Mouse (Mus musculus) forebrain, embryonic 14.5 days (tissue): ENCODE results near the gene 1700013G24Rik. TPM values are rescaled to one million over a fixed set of nuclear protein-coding genes. Genes with fewer than 3 reads are reported as not detected.
A peak's percentile ranks its signal among the peaks of the same experiment; 100 is the strongest.

Source experiments
- ATAC-seq: fragments of 200-750 bp; cut with Nextera tagmentation; 2 replicates; pipeline ENCODE4 v1.8.0; 2017; ENCODE audit warnings: mild to moderate bottlenecking, moderate library complexity
- DNase-seq: peaks from one replicate; pipeline ENCODE4 v3.0.0-alpha.2; 2015; ENCODE audit warnings: low spot score
- H3K27ac ChIP-seq: fragments of 300-500 bp; sonication (generic); 2 replicates; pipeline ENCODE4 v1.5.1; 2014; ENCODE audit warnings: low read depth, mild to moderate bottlenecking, control low read depth, low read length, moderate library complexity
- H3K27me3 ChIP-seq: fragments of 300-500 bp; sonication (generic); replicated peaks from 2 replicates; pipeline ENCODE4 v1.6.1; 2014; ENCODE audit warnings: low read length, control low read depth, mixed read lengths; ENCODE audit not compliant: control insufficient read depth, insufficient read depth
- H3K36me3 ChIP-seq: fragments of 300-500 bp; sonication (generic); 2 replicates; pipeline ENCODE4 v1.6.1; 2014; ENCODE audit warnings: low read length, control low read depth; ENCODE audit not compliant: control insufficient read depth, insufficient read depth
- H3K4me1 ChIP-seq: fragments of 300-500 bp; sonication (generic); 2 replicates; pipeline ENCODE4 v1.6.1; 2014; ENCODE audit warnings: antibody characterized with exemption, low read length, control low read depth; ENCODE audit not compliant: control insufficient read depth, insufficient read depth
- H3K4me2 ChIP-seq: fragments of 300-500 bp; sonication (generic); 2 replicates; pipeline ENCODE4 v1.6.1; 2014; ENCODE audit warnings: mild to moderate bottlenecking, control low read depth, low read length
- H3K4me3 ChIP-seq: fragments of 300-500 bp; sonication (generic); 2 replicates; pipeline ENCODE4 v1.5.1; 2014; ENCODE audit warnings: low read depth, low read length, control low read depth
- H3K9ac ChIP-seq: fragments of 300-500 bp; sonication (generic); 2 replicates; pipeline ENCODE4 v1.6.1; 2014; ENCODE audit warnings: mild to moderate bottlenecking, low read length, control low read depth, moderate library complexity
- H3K9me3 ChIP-seq: fragments of 300-500 bp; sonication (generic); replicated peaks from 2 replicates; pipeline ENCODE4 v1.6.1; 2016; ENCODE audit warnings: low read length, control low read depth, mixed read lengths; ENCODE audit not compliant: control insufficient read depth
- WGBS: fragments of 180-500 bp; shearing (Covaris S2); extraction: QIAGEN DNeasy Blood & Tissue Kit; methylation state at CpG from one replicate; pipeline ENCODE4 v1.1.7; 2014; 5-methylcytosine and 5-hydroxymethylcytosine counted together
- polyA plus RNA-seq: library from polyadenylated mRNA; unstranded; fragments of >200 nt; fragmentation: Nextera tagmentation; extraction: Ambion mirVana; gene quantifications from 2 replicates; pipeline ENCODE4 v1.2.1, GENCODE M21; 2014

The 1700013G24Rik gene
- polyA plus RNA-seq, 1 experiment from 2014 or later, result not detected

GRCm38 (mm10) chr4:137494751-137495500 lies 41.8 kb downstream of the 1700013G24Rik start:
- 0 out of 2 replicates have a peak overlapping the region, but pooled peaks have one; percentile 3 for H3K4me2 ChIP-seq
- H3K36me3 ChIP-seq, result no peaks in the 10 kb centered on the region
- 7% methylated on average over 19 of the region's 19 CpGs for WGBS
- H3K27ac ChIP-seq, result peak overlapping the region; percentile 52; the same call in 1 of the 2 replicates
- DNase-seq, result peak; percentile 76
- no peaks in the 10 kb centered on the region for H3K9me3 ChIP-seq
- no peak overlapping the region for H3K4me3 ChIP-seq
- no peaks in the 10 kb centered on the region for H3K27me3 ChIP-seq
- H3K9ac ChIP-seq, result no peak overlapping the region
- H3K4me1 ChIP-seq, result peaks cover 3% of the 10 kb centered on the region; the same call in 1 of the 2 replicates
- peak; percentile 65 for ATAC-seq

GRCm38 (mm10) chr4:137495501-137496100 lies 42.5 kb downstream of the 1700013G24Rik start:
- H3K9ac ChIP-seq, result no peak overlapping the region
- 65% methylated on average over 6 of the region's 6 CpGs for WGBS
- H3K4me2 ChIP-seq, result 0 out of 2 replicates have a peak overlapping the region, but pooled peaks have one; percentile 3
- ATAC-seq, result no peak
- no peak for DNase-seq
- peak overlapping the region; percentile 52; the same call in 1 of the 2 replicates for H3K27ac ChIP-seq
- no peaks in the 10 kb centered on the region for H3K36me3 ChIP-seq
- no peaks in the 10 kb centered on the region for H3K27me3 ChIP-seq
- no peaks in the 10 kb centered on the region for H3K9me3 ChIP-seq
- H3K4me1 ChIP-seq, result peaks cover 3% of the 10 kb centered on the region; the same call in 1 of the 2 replicates
- no peak overlapping the region for H3K4me3 ChIP-seq

- Histone ChIP-seq H3K9me3 (no peaks in the 10 kb centered on the region), H3K27ac (0 out of 2 replicates have a peak overlapping the region, but pooled peaks have one; percentile 50), H3K9ac (no peak overlapping the region), H3K27me3 (no peaks in the 10 kb centered on the region), H3K4me2 (no peak overlapping the region), H3K4me1 (peaks cover 3% of the 10 kb centered on the region; the same call in 1 of the 2 replicates), H3K4me3 (no peak overlapping the region), H3K36me3 (no peaks in the 10 kb centered on the region)
- DNase-seq, result no peak
- no peak for ATAC-seq
- 78% methylated on average over 5 of the region's 5 CpGs for WGBS
Observed at GRCm38 (mm10) chr4:137497367-137497766, 44.3 kb downstream of the 1700013G24Rik start.

GRCm38 (mm10) chr4:137497892-137498722 lies 45.0 kb downstream of the 1700013G24Rik start:
- Histone ChIP-seq H3K9ac (no peak overlapping the region), H3K36me3 (no peaks in the 10 kb centered on the region), H3K4me1 (peaks cover 3% of the 10 kb centered on the region; the same call in 1 of the 2 replicates), H3K4me3 (no peak overlapping the region), H3K27me3 (no peaks in the 10 kb centered on the region), H3K4me2 (no peak overlapping the region), H3K9me3 (no peaks in the 10 kb centered on the region), H3K27ac (peak overlapping the region; percentile 50; the same call in 1 of the 2 replicates)
- WGBS, result 74% methylated on average over 9 of the region's 9 CpGs
- no peak for DNase-seq
- no peak for ATAC-seq

DNA sequence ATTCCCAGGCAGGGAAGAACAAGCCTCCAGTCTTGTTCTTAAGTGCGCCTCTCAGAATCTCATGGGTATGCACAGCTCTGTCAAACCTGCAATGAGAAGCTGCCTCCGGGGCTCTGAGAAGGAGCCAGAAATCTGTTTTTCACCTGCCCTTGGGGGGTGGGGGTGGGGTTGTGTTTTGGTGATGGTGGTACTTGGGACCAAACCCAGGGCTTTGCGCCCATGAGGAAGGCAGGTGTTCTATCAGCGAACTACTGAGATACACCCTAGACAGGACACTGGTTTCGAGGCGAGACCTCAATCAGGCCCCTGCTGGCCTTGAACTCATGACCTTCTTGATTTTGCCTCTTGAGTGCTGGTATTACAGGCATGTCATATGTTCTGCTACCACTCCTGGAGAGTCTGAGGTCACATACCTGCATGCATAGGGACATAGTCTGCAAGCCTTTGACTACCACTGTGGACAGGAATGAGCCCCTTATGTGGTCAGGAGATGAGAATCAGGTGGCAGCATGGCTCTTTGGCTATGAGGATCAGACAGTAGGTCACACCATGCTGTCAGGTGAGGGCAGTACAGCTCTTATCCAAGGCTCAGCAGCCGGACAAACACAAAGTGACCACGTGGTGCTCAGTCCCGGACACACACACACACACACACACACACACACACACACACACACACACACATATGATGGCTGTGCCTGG lies 45.9 kb downstream of the 1700013G24Rik start:
- peaks cover 3% of the 10 kb centered on the region; the same call in 1 of the 2 replicates for H3K4me1 ChIP-seq
- no peak for ATAC-seq
- H3K9me3 ChIP-seq, result no peaks in the 10 kb centered on the region
- no peak for DNase-seq
- no peak overlapping the region for H3K9ac ChIP-seq
- no peak overlapping the region for H3K27ac ChIP-seq
- no peaks in the 10 kb centered on the region for H3K27me3 ChIP-seq
- no peaks in the 10 kb centered on the region for H3K36me3 ChIP-seq
- WGBS, result 91% methylated on average over 9 of the region's 9 CpGs
- no peak overlapping the region for H3K4me3 ChIP-seq
- no peak overlapping the region for H3K4me2 ChIP-seq

- 0 out of 2 replicates have a peak, but pooled peaks cover under 1% of the 10 kb centered on the region for H3K4me1 ChIP-seq
- no peaks in the 10 kb centered on the region for H3K27me3 ChIP-seq
- no peak overlapping the region for H3K27ac ChIP-seq
- H3K4me3 ChIP-seq, result no peak overlapping the region
- H3K9me3 ChIP-seq, result no peaks in the 10 kb centered on the region
- WGBS, result 80% methylated on average over 12 of the region's 12 CpGs
- no peak for ATAC-seq
- no peaks in the 10 kb centered on the region for H3K36me3 ChIP-seq
- no peak for DNase-seq
- H3K9ac ChIP-seq, result no peak overlapping the region
- no peak overlapping the region for H3K4me2 ChIP-seq
Observed at GRCm38 (mm10) chr4:137500149-137500548, 47.1 kb downstream of the 1700013G24Rik start.

DNA sequence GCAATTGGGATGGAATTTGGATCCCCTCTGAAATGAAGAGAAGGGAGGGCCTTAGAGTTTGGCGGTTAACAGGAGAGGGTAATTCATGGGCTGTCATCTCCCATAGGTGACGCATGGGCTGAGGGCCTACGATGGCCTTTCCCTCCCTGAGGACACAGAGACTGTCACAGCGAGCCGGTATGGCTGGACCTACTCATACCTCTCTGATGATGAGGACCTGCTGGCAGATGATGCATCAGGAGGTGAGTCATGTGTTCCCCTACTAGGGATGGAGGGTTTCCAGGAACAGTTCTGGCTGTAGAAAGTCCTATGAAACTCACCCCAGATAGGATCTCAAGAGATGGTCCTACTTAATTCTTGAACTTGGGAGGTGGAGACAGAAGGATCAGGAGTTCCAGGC lies 47.9 kb downstream of the 1700013G24Rik start:
- ATAC-seq, result no peak
- H3K27ac ChIP-seq, result no peak overlapping the region
- no peaks in the 10 kb centered on the region for H3K27me3 ChIP-seq
- no peaks in the 10 kb centered on the region for H3K4me1 ChIP-seq
- H3K4me3 ChIP-seq, result no peak overlapping the region
- no peak overlapping the region for H3K9ac ChIP-seq
- no peaks in the 10 kb centered on the region for H3K9me3 ChIP-seq
- WGBS, result 98% methylated on average over 5 of the region's 5 CpGs
- no peaks in the 10 kb centered on the region for H3K36me3 ChIP-seq
- no peak for DNase-seq
- H3K4me2 ChIP-seq, result no peak overlapping the region

- H3K9me3 ChIP-seq, result no peaks in the 10 kb centered on the region
- WGBS, result 93% methylated on average over 10 of the region's 10 CpGs
- ATAC-seq (no peak), DNase-seq (no peak)
- no peak overlapping the region for H3K27ac ChIP-seq
- H3K9ac ChIP-seq, result no peak overlapping the region
- H3K27me3 ChIP-seq, result no peaks in the 10 kb centered on the region
- no peaks in the 10 kb centered on the region for H3K36me3 ChIP-seq
- H3K4me2 ChIP-seq, result no peak overlapping the region
- H3K4me1 ChIP-seq, result no peaks in the 10 kb centered on the region
- H3K4me3 ChIP-seq, result no peak overlapping the region
Observed at GRCm38 (mm10) chr4:137502183-137502582, 49.1 kb downstream of the 1700013G24Rik start.
